Mouse (Mus musculus) brain, embryonic 14.5 days (tissue): ENCODE data around the gene Ppcdc. TPM values are rescaled to one million over a fixed set of nuclear protein-coding genes. Genes with fewer than 3 reads are reported as not detected.

Experiments
- DNase-seq: peaks from one replicate; pipeline ENCODE4 v3.0.0-alpha.2; 2011; ENCODE audit warnings: low read depth
- CTCF ChIP-seq: fragments of 200-500 bp; IDR thresholded peaks from 2 replicates; pipeline ENCODE4 v1.5.1; 2012; ENCODE audit warnings: inconsistent platforms, mild to moderate bottlenecking, moderate library complexity, borderline replicate concordance; ENCODE audit not compliant: insufficient read depth, insufficient read length; ENCODE audit errors: extremely low read depth
- POLR2A ChIP-seq: fragments of 200-500 bp; IDR thresholded peaks from 2 replicates; pipeline ENCODE4 v1.6.1; 2012; ENCODE audit warnings: mild to moderate bottlenecking, inconsistent platforms, borderline replicate concordance; ENCODE audit not compliant: poor library complexity, insufficient read depth, insufficient read length, severe bottlenecking; ENCODE audit errors: extremely low read depth
- polyA plus RNA-seq: library from polyadenylated mRNA; depleted of rRNA; stranded (reverse); fragments of >200 nt; gene quantifications from 2 replicates; pipeline ENCODE4 v1.2.3, GENCODE M21; 2012; rRNA removed

Gene Ppcdc
- 17.9 and 21.1 TPM in 2 replicates for polyA plus RNA-seq

DNA sequence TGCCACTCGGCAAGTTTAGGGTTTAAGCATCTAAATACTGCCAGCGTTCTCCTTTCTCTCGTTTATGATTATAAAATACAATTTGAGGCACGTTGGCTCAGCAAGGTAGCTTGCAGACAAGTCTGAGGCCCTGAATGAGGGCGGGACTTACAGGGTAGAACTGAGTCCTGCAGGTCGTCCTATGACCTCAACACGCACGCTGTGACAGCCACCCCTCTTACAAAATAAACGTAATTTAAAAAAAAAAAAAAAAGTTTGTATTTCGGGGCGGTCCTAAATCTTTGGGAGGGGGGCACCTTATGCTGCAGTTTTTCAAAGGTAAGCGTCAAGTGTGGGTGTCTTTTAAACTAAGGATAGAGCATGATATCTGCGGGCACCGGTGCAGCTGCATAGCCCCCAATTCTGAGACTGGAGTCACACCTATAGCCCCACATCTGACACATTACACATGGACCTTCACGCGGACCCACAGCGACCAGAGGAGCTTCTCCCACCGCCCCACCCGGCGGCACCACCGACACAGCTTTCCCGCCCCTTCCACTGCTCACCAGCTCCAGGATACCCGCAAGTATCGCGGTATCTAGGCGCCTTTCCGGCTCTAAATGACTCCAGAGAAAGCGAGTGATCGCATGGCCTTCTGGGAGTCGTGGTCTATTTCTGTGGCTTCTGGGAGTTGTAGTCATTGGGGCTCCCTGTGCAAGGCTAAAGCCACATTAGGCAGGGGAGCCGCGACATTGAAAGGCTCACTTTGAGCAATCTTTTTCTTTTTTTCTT, at the start of gene Ppcdc:
Gene Ppcdc (minus strand): TSS at position 603 of the 774 bp plus-strand sequence.
- DNase-seq: peak; percentile 99
- TF ChIP-seq CTCF (no peak), POLR2A (peak; percentile 82; the same call in 1 of the 2 replicates)

DNA sequence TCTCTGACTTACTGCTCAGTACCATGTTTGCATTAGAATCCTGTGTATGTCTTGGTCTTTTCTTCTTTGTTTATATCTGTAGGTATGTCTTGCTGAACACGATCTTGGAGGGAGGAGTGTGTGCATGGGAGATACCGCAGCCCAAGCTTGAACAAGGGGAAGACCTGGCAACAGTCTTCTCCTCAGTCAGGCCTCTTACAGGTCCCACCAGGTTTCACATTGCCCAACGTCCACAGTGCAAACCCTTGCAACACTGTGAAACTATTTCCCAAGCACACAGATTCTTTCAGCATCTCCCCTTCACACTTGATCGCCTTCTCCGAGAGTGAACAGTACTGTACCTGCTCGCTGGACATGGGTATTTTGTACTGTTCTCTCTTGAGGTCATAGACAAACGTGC, 47.9 kb upstream of the Ppcdc start:
- TF ChIP-seq CTCF: no peak
- TF ChIP-seq POLR2A: no peak
- DNase-seq: no peak

DNA sequence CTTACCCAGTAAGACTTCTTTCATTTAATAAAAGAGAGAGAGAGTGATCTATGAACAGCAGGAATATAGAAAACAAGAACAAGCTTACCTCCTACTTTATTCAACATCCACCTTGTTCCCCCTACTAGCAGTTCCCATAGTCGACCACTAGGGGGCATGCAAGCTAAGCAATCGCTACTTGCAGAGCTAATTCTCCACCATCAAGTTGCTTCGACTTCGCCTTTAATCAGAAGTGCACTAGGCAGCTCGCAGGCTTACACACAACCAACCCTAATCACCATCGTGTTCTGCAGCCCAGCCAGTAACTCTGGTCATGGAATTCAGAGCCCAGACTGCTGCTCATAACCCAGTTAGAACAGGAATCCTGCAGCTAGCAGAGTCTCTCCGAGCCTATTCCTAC, 45.9 kb upstream of the Ppcdc start:
- peak; percentile 94 for DNase-seq

DNA sequence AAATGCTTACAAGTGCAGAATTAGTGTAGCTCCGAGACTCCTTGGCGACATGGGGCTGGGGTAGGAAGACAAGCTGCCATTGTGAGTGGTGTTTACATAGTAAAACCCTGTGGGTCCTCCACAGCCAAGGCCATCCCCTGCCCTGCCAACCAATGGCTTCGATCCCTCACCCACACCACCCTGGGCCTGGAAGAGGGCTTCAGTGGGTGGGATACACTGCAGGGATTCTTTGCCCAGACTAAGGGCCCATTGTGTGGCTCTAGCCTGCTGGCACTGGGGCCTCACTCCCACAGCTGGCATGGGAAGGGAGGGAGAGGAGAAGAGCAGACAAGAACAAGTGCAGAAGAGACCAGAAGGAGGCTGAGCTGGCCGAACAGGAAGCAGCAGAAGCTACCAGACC, 29.0 kb upstream of the Ppcdc start:
- TF ChIP-seq CTCF (no peak), POLR2A (no peak)
- DNase-seq: peak; percentile 28

More for the DNA sequence above, 45.9 kb upstream of the Ppcdc start:
- TF ChIP-seq CTCF: peak; percentile 90; the same call in 1 of the 2 replicates
- no peak for TF ChIP-seq POLR2A

- DNase-seq: peak; percentile 98
- TF ChIP-seq POLR2A (peak; percentile 95), CTCF (no peak)
Observed at GRCm38 (mm10) chr9:57467896-57468549, 28.1 kb upstream of the Ppcdc start, which contains the start of gene Scamp5. Scamp5 (minus strand) TSS chr9:57468060.

DNA sequence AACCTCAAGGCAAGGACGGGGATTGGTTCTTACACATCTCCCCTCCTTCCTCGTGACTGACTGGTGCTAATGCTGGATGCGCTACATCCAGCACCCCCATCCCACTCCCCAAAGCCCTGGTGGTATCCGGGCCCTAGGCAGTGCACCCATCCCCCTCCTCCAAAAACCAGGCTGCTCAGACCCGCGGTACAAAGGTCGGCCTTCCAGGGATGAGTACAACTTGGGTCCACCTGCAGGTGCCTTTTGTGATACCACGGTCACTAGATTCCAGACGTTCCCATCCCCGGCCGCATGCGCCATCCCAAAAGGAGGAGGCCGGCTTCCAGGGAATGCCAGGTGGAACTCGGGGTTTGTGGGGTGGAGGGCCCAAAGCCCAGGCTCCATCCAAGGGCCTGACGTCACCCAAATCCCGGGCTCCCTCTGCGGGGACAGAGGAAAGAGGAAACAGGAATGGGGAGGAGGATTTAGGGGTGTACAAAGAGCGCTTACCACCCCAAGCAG, 27.4 kb upstream of the Ppcdc start:
- no peak for TF ChIP-seq CTCF
- no peak for TF ChIP-seq POLR2A
- peak; percentile 77 for DNase-seq

- no peak for DNase-seq
Observed at GRCm38 (mm10) chr9:57466101-57466500, 26.2 kb upstream of the Ppcdc start.

DNA sequence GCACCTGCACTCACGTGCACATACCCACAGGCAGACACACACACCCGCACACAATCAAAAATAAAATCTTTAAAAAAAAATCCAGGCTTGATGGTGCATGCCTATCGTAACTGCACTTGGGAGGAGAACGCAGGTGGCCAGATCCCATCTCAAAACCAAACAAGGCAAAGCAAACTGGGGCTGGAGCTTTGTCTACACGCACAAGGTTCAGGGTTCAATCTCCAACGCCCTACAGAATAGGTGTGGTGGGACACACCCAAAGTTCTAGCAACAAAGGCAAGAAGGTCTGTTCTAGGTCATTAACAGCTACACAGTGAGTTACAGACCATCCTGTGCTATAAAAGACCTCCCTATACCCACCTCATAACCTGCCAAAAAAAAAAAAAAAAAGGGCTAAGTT, 22.9 kb upstream of the Ppcdc start:
- no peak for DNase-seq

More at GRCm38 (mm10) chr9:57466101-57466500, 26.2 kb upstream of the Ppcdc start:
- no peak for TF ChIP-seq POLR2A
- TF ChIP-seq CTCF: no peak

DNA sequence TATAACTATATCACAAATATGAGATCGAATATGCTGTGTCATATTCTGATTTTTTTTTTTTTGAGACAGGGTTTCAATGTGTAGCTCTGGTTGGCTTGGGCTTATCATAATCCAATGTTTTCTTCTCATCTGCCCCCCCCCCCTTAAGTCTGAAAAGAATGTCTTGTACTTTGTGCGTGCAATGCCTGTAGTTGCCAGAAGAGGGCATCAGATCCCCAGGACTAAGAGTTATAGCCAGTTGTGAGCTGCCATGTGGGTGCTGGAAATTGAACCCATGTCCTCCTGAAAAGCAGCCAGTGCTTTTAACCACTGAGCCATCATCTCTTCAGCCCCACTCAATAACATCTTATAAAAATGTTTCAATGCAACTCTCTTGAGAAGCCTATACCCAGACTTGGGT, 19.8 kb upstream of the Ppcdc start:
- DNase-seq: no peak
- no peak for TF ChIP-seq POLR2A
- peak; percentile 37; the same call in 1 of the 2 replicates for TF ChIP-seq CTCF

More for the DNA sequence above, 22.9 kb upstream of the Ppcdc start:
- TF ChIP-seq POLR2A: no peak
- no peak for TF ChIP-seq CTCF

- no peak for DNase-seq
- TF ChIP-seq CTCF (no peak), POLR2A (no peak)
Observed at GRCm38 (mm10) chr9:57453516-57453915, 13.6 kb upstream of the Ppcdc start.
